Comparison of ENCODE assay signal across 9 mouse cellular contexts in genomic region chr12:79488590-79489242, GRCm38 (mm10).
DNase-seq lines count a peak whose midpoint lies in the region; ATAC-seq lines count a peak whose summit lies in the region.
"Had no signal": no experiment of that assay in that cellular context is flagged by ENCODE, and none has a peak within 500 bp of the region (broad histone marks: within the 10 kb centered on the region; RNA-seq: fewer than 3 reads in every experiment).

No protein-coding gene starts in this region.

- ATAC-seq in granulocyte monocyte progenitor cell, adult 5-6 weeks (replicated peaks; ENCODE audit: poor library complexity, severe bottlenecking), result no peak
- ATAC-seq in liver, embryonic 11.5 days (replicated peaks; ENCODE audit: low FRiP score), result no peak

- no peak overlapping the region for H3K9ac ChIP-seq in liver, embryonic 11.5 days (ENCODE audit: low read depth, low read length)
- H3K9ac ChIP-seq: midbrain, embryonic 12.5 days had no signal

- H3K36me3 ChIP-seq in liver, embryonic 11.5 days (ENCODE audit: control insufficient read depth, insufficient read depth, low read length), result no peaks in the 10 kb centered on the region
- H3K36me3 ChIP-seq: midbrain, embryonic 12.5 days had no signal

- H3K4me3 ChIP-seq in liver, embryonic 11.5 days (ENCODE audit: low read depth, low read length), result no peak overlapping the region
- H3K4me3 ChIP-seq: midbrain, embryonic 12.5 days had no signal

- DNase-seq in left cerebral cortex, postnatal 14 days (ENCODE audit: low spot score in 2 of 2), result peak; percentile 28 to 63
- DNase-seq in left cerebral cortex, adult 18-20 months (ENCODE audit: low spot score in 2 of 2), result no peak
- DNase-seq in adrenal gland, postnatal 36 days, result peak; percentile 66 to 67
- peak; percentile 43 to 59 for DNase-seq in heart, adult 9 months (ENCODE audit: low spot score in 2 of 2)
- DNase-seq in lung, postnatal 25 days (ENCODE audit: low spot score), result peak; percentile 24
- no peak for DNase-seq in kidney, postnatal 36 days
- DNase-seq in liver, embryonic 11.5 days (ENCODE audit: low spot score), result no peak

- no peak overlapping the region for H3K4me2 ChIP-seq in liver, embryonic 11.5 days
- H3K4me2 ChIP-seq: midbrain, embryonic 12.5 days had no signal

- intact Hi-C loops in left cerebral cortex, postnatal 14 days (cut with DNase I), result no loop called here

- no peaks in the 10 kb centered on the region for H3K27me3 ChIP-seq in liver, embryonic 11.5 days (replicated peaks; ENCODE audit: control insufficient read depth, insufficient read depth, low read length)
- H3K27me3 ChIP-seq: midbrain, embryonic 12.5 days had no signal

- WGBS in liver, embryonic 11.5 days, result 85% methylated on average over 17 of the region's 17 CpGs

- H3K4me1 ChIP-seq in liver, embryonic 11.5 days (replicated peaks; ENCODE audit: control insufficient read depth, insufficient read depth, low read length), result no peaks in the 10 kb centered on the region
- H3K4me1 ChIP-seq: midbrain, embryonic 12.5 days had no signal

- H3K9me3 ChIP-seq in liver, embryonic 11.5 days (ENCODE audit: control insufficient read depth, low read length), result no peaks in the 10 kb centered on the region
- H3K9me3 ChIP-seq: midbrain, embryonic 12.5 days had no signal

- no peak overlapping the region for H3K27ac ChIP-seq in liver, embryonic 11.5 days (ENCODE audit: low read depth, low read length)
- H3K27ac ChIP-seq: midbrain, embryonic 12.5 days had no signal

Comparison
In these comparisons a context has a peak if more than half of its experiments do, and no peak if none do; other contexts are left out.
1. DNase-seq: peak in left cerebral cortex, postnatal 14 days (2 of 2), adrenal gland, postnatal 36 days (2 of 2), heart, adult 9 months (2 of 2) and lung, postnatal 25 days (single experiment); none in left cerebral cortex, adult 18-20 months (0 of 2), kidney, postnatal 36 days (0 of 2) and liver, embryonic 11.5 days (single experiment).